Mouse (Mus musculus) adrenal gland, postnatal 4 days (tissue): Measurements from ENCODE around the gene Dok7. TPM values are rescaled to one million over a fixed set of nuclear protein-coding genes. Genes with fewer than 3 reads are reported as not detected.

Experiments used
- DNase-seq, 2 experiments: peaks; one replicate each; pipeline ENCODE4 v3.0.0; 2021 to 2022; ENCODE audit warnings: low spot score in 2 of 2, mixed read lengths in 2 of 2
- microRNA-seq: library from miRNA; unstranded; fragments of <30 nt; microRNA quantifications from one replicate; pipeline ENCODE4 v1.2.0, GENCODE M21; 2021
- total RNA-seq, 2 experiments: library from RNA; stranded (reverse); gene quantifications; 2 replicates each; pipeline ENCODE4 v1.2.3; 2021

The Dok7 gene
- total RNA-seq, 2 experiments from 2014 or later, result 13.0 to 13.1 TPM

DNA sequence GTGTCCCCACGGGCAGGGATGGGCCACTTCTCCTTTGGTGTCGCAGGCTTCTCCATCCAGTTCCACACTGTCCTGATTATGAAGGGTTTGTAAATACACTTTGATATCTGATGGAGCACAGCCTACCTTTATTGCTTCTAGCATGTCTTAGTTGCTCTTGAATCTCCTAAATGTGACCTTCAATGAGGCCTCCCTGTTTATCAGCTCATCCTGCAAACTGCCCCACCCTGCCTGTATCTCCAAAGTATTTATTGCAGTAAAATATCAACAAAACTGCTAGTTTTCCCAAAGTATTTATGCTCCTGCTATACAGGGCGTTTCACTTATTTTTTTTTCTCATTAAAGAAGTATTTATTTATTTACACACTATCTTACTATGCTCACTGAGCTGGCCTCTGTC is 59.4 kb downstream of the Dok7 start:
- no peak for DNase-seq

DNA sequence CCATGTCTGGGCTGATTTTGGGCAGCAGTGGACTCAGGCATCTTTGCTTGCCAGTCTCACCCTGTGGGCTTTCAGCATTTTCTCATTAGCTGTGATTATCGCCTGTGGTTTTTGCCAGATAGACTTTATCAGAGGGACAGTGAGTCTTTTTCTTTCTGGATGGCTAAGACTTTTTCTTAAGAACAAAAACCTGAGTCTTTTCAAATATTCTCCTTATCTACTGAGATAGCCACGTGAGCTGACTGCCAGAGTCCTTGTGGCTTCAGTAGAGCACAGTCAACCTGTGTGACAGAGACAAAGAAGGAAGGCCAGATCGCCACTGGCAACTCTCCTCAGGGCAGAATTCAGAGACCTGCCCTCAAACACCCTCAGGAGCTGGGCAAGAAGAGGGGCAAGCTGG is 61.1 kb downstream of the Dok7 start:
- no peak for DNase-seq

DNA sequence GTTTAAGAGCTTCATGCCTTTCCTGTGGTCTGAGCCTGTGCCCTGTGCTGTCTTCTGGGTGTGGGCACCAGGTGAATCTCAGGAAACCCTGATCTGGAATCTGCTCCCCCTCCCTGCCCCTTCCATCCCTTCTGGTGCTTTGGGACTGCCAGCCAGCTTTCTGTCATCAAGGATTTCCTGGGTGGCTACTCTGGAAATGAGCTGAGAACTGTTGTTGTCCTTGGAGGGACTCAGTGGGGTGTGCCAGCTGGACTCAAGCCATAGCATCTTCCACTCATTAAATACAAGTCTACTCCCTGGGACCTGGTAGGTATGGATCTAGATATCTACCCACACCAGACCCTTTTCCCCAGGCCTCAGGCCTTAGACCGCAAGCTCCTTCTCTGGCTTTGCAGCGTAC is 61.9 kb downstream of the Dok7 start:
- DNase-seq, result no peak

DNA sequence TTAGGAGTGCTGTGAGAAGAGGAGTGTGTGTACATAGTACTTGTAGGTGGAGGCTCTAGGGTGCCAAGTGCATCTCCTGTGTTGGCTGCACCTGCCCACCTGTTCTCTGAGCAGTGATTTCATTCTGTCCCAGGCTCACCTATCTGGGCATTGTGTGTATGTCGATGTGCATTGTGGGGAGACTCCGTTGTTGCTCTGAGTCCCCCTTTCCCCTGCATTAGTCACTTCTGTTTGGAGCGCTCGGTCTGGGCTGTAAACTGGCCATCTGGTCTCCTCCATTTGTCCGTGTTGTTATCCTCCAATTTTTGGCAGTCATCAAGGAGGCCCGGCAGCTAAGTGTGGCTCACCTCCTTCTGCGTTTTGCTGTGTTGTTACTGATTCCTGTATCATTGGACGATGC is 63.5 kb downstream of the Dok7 start:
- DNase-seq, result no peak

DNA sequence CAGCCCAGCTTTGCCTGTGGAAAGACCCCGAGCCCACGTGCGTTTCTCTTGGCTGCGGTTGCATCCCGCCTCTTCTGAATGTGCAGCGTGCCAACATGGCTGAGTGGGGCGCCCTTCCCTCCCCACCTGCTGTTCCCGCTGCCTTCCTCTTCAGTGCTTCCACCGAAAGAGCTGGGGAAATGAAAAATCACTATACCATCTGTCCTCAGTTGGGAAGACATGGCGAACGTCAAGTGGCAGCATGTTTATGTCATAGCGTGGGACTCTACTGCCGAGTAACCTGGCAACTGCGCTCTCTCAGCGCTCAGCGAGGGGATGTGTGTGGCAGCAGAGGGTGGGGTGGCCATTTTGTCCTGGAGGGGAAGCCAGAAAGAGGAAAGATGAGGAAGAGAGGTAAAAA is 72.6 kb downstream of the Dok7 start:
- no peak for DNase-seq

DNA sequence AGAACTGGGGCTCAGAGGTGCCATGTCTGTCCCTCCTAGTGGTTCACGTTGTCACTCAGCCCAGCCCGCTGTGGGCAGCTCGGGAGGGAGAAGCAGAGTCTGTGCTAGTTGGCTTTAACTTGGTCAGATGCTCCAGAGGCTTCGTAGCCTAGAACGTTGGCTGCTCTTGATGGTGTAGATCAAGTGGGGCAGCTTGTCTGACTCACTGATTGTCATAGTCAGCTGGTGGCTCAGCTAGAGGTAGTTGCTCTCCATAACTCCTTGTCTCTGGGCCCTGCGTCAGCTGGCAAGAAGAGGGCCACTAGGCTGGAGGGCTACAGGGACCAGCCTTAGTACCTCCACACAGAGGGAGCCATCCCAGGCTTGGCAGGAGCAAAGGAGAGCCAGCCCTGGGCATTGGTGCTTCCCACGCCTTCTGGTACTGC is 73.2 kb downstream of the Dok7 start:
- no peak for DNase-seq

DNA sequence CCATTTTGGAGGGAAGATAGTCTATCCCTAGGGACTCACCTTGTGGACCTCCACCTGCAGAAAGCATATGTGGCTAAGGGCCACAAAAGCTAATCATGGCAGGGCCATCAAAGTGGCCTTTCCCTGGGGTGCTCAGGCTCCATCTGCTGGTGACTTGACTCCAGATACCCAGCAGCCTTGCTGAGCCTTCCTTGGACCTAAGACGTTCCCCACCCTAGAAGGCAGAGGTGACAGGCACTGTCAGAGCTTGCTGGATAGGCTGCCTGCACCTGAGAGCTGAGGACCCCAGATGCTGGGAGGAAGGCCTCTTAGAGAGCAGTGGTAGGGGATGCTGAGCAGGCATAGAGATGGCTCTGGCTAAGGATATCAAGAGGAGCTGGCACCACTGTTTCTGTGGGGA is 74.7 kb downstream of the Dok7 start:
- no peak for DNase-seq

DNA sequence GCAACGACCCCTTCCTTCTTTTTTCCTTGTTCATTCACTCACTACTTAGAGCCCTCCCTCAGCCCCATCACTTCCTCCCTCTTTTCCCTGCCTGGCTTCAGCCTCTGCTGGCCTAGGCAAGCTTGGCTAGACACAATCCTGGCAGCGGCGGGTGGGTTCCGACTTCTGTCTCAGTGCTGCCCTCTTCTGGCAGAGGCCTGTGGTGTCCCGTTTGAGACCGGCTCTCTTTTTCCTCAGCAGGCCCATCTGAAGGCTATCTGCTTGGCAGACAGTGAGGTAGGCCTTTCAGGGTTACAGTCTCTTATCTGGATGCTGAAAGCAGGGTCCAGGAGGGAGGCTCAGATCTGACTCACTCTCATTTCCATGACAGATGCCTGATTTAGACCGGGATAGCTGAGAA is 75.2 kb downstream of the Dok7 start:
- peak; percentile 70 to 82 for DNase-seq

DNA sequence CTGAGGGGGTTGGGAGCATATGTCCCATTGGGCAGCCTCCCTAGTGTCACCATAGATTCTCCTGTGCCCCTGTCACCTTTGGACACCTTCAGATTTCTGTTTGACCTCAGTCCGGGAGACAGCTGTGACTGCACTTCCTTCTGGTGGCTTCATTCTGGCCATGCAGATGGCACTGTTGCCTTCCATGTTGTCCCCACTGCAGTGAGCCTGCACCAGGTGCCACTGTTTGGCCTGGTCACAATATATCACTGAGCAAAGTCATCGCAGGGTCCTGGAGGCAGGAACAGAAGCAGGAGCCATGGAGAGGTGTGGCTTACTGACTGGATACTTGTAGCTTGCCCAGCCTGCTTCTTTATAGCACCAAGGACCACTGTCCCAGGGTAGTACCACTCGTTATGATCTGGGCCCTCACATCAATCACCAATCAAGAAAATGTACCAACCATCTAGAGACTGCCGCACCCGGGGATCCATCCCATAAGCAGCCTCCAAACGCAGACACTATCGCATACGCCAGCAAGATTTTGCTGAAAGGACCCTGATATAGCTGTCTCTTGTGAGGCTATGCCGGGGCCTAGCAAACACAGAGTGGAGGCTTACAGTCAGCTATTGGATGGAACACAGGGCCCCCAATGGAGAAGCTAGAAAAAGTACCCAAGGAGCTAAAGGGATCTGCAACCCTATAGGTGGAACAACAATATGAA is 75.9 kb downstream of the Dok7 start:
- no peak for DNase-seq

DNA sequence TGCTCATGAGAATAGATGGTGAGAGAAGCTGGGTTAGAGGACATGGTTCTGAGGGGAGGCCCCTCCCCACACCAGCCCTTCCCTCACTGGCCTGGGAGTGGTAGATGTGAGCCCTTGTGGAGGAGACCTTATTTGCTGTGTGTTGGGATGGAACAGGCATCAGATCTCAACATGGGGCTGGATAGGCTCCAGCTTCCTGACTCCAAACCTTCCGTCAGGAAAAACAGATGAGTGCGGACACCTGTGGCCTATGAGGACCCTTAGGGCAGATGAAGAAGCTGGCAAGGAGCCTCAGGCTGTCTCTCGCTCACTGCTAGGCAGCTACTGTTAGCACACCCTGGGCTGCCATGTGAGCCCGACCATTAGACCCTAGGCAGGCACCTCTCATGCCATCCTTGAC is 76.9 kb downstream of the Dok7 start:
- DNase-seq, result no peak

DNA sequence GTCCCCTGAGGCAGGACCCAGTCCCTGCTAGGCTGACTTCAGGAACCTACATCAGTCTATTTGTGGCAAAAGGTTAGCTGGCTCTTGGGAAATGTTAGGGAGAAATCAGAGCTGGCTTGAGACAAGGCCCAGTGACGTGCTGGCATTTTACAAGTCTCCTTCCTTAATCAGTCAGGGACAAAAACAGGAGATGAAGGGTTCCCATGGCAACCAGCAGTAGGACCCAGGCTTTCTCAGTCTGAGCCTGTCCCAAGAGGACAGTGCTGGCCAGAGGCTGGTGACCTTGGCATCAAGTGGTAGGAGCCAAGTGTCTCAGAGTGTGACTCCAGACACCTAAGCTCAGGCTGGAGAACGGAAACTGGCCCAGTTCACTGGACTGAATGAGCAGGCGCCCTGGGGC is 77.7 kb downstream of the Dok7 start:
- no peak for DNase-seq

DNA sequence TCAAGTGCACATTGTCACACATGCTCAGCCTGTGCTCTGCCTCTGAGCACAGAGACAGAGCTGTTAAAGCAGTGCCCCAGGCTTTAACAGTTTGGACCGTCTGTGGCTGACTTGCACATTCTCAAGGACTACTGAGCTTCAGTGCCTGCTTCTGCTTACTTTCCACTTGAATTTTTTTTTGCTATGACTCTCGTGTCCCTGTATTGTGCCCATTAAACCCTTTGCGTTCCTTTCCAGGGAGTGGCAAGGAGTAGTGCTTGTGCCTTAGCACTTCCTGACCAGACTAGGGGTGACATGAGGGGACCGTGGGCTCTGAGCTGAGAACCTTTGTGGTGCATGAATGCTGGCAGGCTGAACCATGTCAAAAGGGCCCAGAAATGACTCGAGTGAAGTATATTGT is 79.3 kb downstream of the Dok7 start:
- no peak for DNase-seq

Small RNAs within 50 kb of the gene (microRNA-seq; reads per million reads assigned to microRNA genes)
- gene Mir3097, result 7.1 reads per million, percentile 19 among the genes with 10 or more reads in this experiment

Other genes with a start within 250 kb of the Dok7 start
- 1 to 10 TPM; 1.9 to 2.9 TPM for gene Msantd1, start 148.8 kb upstream of the Dok7 start, total RNA-seq
- 10 to 100 TPM; 57.1 to 64.9 TPM for gene Rgs12, start 107.3 kb upstream of the Dok7 start, total RNA-seq
- 10 to 100 TPM in 1 of 2 experiments, 1 to 10 TPM in 1; 5.6 to 39.9 TPM for gene Hgfac, start 15.3 kb upstream of the Dok7 start, total RNA-seq
- gene Lrpap1, start 49.0 kb downstream of the Dok7 start, total RNA-seq, result 100 to 1,000 TPM; 109 to 129 TPM
- 1 to 10 TPM; 1.5 to 1.6 TPM for gene Adra2c, start 221.6 kb downstream of the Dok7 start, total RNA-seq